Mouse (Mus musculus) liver, embryonic 14.5 days (tissue): Measurements from ENCODE around the gene Wdtc1.
A peak's percentile ranks its signal among the peaks of the same experiment; 100 is the strongest.

Experiments
- CTCF ChIP-seq: IDR thresholded peaks from 2 replicates; pipeline ENCODE4 v1.5.1; 2016; ENCODE audit warnings: antibody characterized with exemption, low read depth, control low read depth
- EP300 ChIP-seq: IDR thresholded peaks from 2 replicates; pipeline ENCODE4 v1.6.1; 2016; ENCODE audit warnings: antibody characterized with exemption, low read depth

DNA sequence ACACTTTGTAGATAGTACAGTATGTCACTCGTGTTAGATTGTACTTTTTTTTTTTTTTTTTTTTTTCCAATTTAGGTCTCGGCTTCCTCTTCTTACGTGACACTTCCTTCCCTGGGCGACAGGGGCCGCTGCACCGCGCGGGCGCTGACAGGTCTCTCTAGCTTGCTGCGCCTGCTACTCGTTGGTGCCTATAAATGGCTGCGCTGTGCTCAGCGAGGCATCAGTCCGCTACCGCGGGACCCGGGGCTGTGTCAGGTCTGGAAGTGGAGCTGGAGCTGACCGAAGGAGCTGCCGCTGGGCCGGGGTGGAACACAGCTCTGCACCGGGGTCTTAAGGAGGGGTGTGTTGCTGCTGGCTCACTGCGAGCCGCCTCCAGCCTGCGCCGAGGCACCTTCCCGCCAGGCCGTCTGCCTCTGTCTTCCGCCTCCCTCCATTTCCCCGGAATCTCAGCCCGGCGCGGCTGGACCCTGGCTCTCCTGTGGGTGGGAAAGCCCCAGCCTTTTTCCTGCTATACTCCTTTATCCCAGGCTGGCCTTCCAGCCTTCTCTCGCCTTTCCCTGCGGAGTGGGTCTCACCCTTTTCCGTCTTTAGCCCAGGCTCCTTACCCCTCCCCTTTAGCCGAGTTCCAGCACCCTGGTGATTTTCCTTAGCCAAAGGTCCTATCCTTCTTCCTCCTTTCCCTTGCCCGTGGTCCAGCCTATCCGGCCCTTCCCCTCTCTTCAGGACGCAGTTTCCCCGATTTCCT is 16.4 kb upstream of the Wdtc1 start, which contains the start of gene Slc9a1:
- peak; percentile 97 for TF ChIP-seq CTCF
- peak; percentile 49 for TF ChIP-seq EP300
